Mouse (Mus musculus) neural tube, embryonic 13.5 days (tissue): ENCODE measurements around the gene Xrcc1. TPM values are rescaled to one million over a fixed set of nuclear protein-coding genes. Genes with fewer than 3 reads are reported as not detected.
"Not testable (repeated sequence)": the region's sequence is repeated elsewhere in the genome, so short reads cannot be mapped to it uniquely, and the experiment has no call there.

Experiments
- ATAC-seq: fragments of 200-750 bp; cut with Nextera tagmentation; 2 replicates; pipeline ENCODE4 v1.8.0; 2017; ENCODE audit warnings: low read depth, mild to moderate bottlenecking, moderate TSS enrichment, moderate library complexity
- H3K27ac ChIP-seq: fragments of 300-500 bp; sonication (generic); replicated peaks from 2 replicates; pipeline ENCODE4 v1.5.1; 2015; ENCODE audit warnings: moderate library complexity, mild to moderate bottlenecking, inconsistent platforms
- H3K27me3 ChIP-seq: fragments of 300-500 bp; sonication (generic); 2 replicates; pipeline ENCODE4 v1.6.1; 2015; ENCODE audit warnings: mild to moderate bottlenecking, inconsistent platforms
- H3K36me3 ChIP-seq: fragments of 300-500 bp; sonication (generic); 2 replicates; pipeline ENCODE4 v1.6.1; 2015; ENCODE audit warnings: mild to moderate bottlenecking, inconsistent platforms
- H3K4me1 ChIP-seq: fragments of 300-500 bp; sonication (generic); replicated peaks from 2 replicates; pipeline ENCODE4 v1.6.1; 2015; ENCODE audit warnings: inconsistent platforms
- H3K4me2 ChIP-seq: fragments of 300-500 bp; sonication (generic); 2 replicates; pipeline ENCODE4 v1.6.1; 2015; ENCODE audit warnings: inconsistent platforms, mild to moderate bottlenecking, moderate library complexity
- H3K4me3 ChIP-seq: fragments of 300-500 bp; sonication (generic); 2 replicates; pipeline ENCODE4 v1.5.1; 2015; ENCODE audit warnings: mild to moderate bottlenecking, inconsistent platforms
- H3K9ac ChIP-seq: fragments of 300-500 bp; sonication (generic); 2 replicates; pipeline ENCODE4 v1.6.1; 2015; ENCODE audit warnings: moderate library complexity, mild to moderate bottlenecking, inconsistent platforms
- H3K9me3 ChIP-seq: fragments of 300-500 bp; sonication (generic); 2 replicates; pipeline ENCODE4 v1.6.1; 2016; ENCODE audit warnings: inconsistent platforms
- WGBS: fragments of 180-500 bp; shearing (Covaris S2); methylation state at CpG from one replicate; pipeline ENCODE4 v1.1.7; 2015; 5-methylcytosine and 5-hydroxymethylcytosine counted together
- polyA plus RNA-seq: library from polyadenylated mRNA; unstranded; fragments of >200 nt; fragmentation: Nextera tagmentation; extraction: Ambion mirVana; gene quantifications from 2 replicates; pipeline ENCODE4 v1.2.1, GENCODE M21; 2015

The Xrcc1 gene
- polyA plus RNA-seq, 1 experiment from 2014 or later = 66.3 TPM

- H3K9ac ChIP-seq = 0 out of 2 replicates have a peak within 1 kb of the TSS, but pooled peaks have one; percentile 17
- H3K36me3 ChIP-seq = peaks cover 63% of the 10 kb centered on the region
- H3K4me3 ChIP-seq = no peak within 1 kb of the TSS
- H3K9me3 ChIP-seq = no peaks in the 10 kb centered on the region
- peaks cover 40% of the 10 kb centered on the region for H3K4me1 ChIP-seq
- no peaks in the 10 kb centered on the region for H3K27me3 ChIP-seq
- 91% methylated on average over 7 of the region's 7 CpGs for WGBS
- no peak within 1 kb of the TSS for H3K27ac ChIP-seq
- H3K4me2 ChIP-seq = no peak within 1 kb of the TSS
- ATAC-seq = no peak
These were observed 33.7 kb upstream of the Xrcc1 start, which contains the start of gene AC161166.1 for GRCm38 (mm10) chr7:24512355-24512754. Gene AC161166.1, minus strand, starts transcription at chr7:24512455.

GRCm38 (mm10) chr7:24516319-24516718, 29.8 kb upstream of the Xrcc1 start:
- H3K27me3 ChIP-seq, ATAC-seq, H3K9ac ChIP-seq, H3K9me3 ChIP-seq, H3K4me3 ChIP-seq, H3K4me2 ChIP-seq, H3K27ac ChIP-seq: not testable (repeated sequence)
- H3K36me3 ChIP-seq = peaks cover 67% of the 10 kb centered on the region
- H3K4me1 ChIP-seq = peaks cover 13% of the 10 kb centered on the region
- WGBS = 61% methylated on average over 8 of the region's 8 CpGs

GRCm38 (mm10) chr7:24517077-24517476, 29.0 kb upstream of the Xrcc1 start:
- H3K9ac ChIP-seq = no peak overlapping the region
- no peaks in the 10 kb centered on the region for H3K9me3 ChIP-seq
- peaks cover 59% of the 10 kb centered on the region for H3K36me3 ChIP-seq
- peak overlapping the region; percentile 33 for H3K27ac ChIP-seq
- 23% methylated on average over 5 of the region's 5 CpGs for WGBS
- H3K4me2 ChIP-seq = no peak overlapping the region
- ATAC-seq = 0 out of 2 replicates have a peak, but pooled peaks have one; percentile 13
- no peaks in the 10 kb centered on the region for H3K27me3 ChIP-seq
- H3K4me3 ChIP-seq = no peak overlapping the region
- H3K4me1 ChIP-seq = peaks cover 8% of the 10 kb centered on the region

GRCm38 (mm10) chr7:24517654-24518053, 28.4 kb upstream of the Xrcc1 start:
- peaks cover 8% of the 10 kb centered on the region for H3K4me1 ChIP-seq
- no peaks in the 10 kb centered on the region for H3K27me3 ChIP-seq
- no peak overlapping the region for H3K4me2 ChIP-seq
- 0 out of 2 replicates have a peak overlapping the region, but pooled peaks have one; percentile 34 for H3K27ac ChIP-seq
- no peaks in the 10 kb centered on the region for H3K9me3 ChIP-seq
- no peak overlapping the region; the same call in 1 of the 2 replicates for H3K9ac ChIP-seq
- H3K36me3 ChIP-seq = peaks cover 54% of the 10 kb centered on the region
- 35% methylated on average over 5 of the region's 6 CpGs for WGBS
- no peak for ATAC-seq
- no peak overlapping the region for H3K4me3 ChIP-seq

GRCm38 (mm10) chr7:24519130-24519529, 27.0 kb upstream of the Xrcc1 start:
- peaks cover 8% of the 10 kb centered on the region for H3K4me1 ChIP-seq
- no peaks in the 10 kb centered on the region for H3K27me3 ChIP-seq
- H3K4me3 ChIP-seq = no peak overlapping the region
- H3K36me3 ChIP-seq = peaks cover 41% of the 10 kb centered on the region
- H3K4me2 ChIP-seq = no peak overlapping the region
- 49% methylated on average over 3 of the region's 3 CpGs for WGBS
- H3K9ac ChIP-seq = no peak overlapping the region
- H3K27ac ChIP-seq = no peak overlapping the region
- H3K9me3 ChIP-seq = no peaks in the 10 kb centered on the region
- ATAC-seq = no peak

- not testable (repeated sequence) for H3K4me1 ChIP-seq, H3K4me3 ChIP-seq, H3K4me2 ChIP-seq, ATAC-seq, H3K9ac ChIP-seq, H3K9me3 ChIP-seq, H3K27ac ChIP-seq, H3K27me3 ChIP-seq
- H3K36me3 ChIP-seq = peaks cover 31% of the 10 kb centered on the region
- WGBS = 85% methylated on average over 10 of the region's 10 CpGs
These were observed 26.0 kb upstream of the Xrcc1 start for GRCm38 (mm10) chr7:24520054-24520453.

- Histone ChIP-seq H3K27me3 (no peaks in the 10 kb centered on the region), H3K4me1 (0 out of 2 replicates have a peak, but pooled peaks cover 1% of the 10 kb centered on the region), H3K9me3 (no peaks in the 10 kb centered on the region), H3K4me2 (no peak overlapping the region), H3K4me3 (no peak overlapping the region), H3K9ac (no peak overlapping the region), H3K27ac (no peak overlapping the region), H3K36me3 (peaks cover 11% of the 10 kb centered on the region)
- 64% methylated on average over 5 of the region's 5 CpGs for WGBS
- ATAC-seq = no peak
These were observed 23.3 kb upstream of the Xrcc1 start for GRCm38 (mm10) chr7:24522805-24523204.

- H3K4me2 ChIP-seq = no peak overlapping the region
- H3K9me3 ChIP-seq = no peaks in the 10 kb centered on the region
- H3K9ac ChIP-seq = no peak overlapping the region
- peaks cover 6% of the 10 kb centered on the region for H3K36me3 ChIP-seq
- no peaks in the 10 kb centered on the region for H3K27me3 ChIP-seq
- ATAC-seq = no peak
- H3K4me3 ChIP-seq = no peak overlapping the region
- 91% methylated on average over 6 of the region's 6 CpGs for WGBS
- no peaks in the 10 kb centered on the region for H3K4me1 ChIP-seq
- H3K27ac ChIP-seq = no peak overlapping the region
These were observed 22.4 kb upstream of the Xrcc1 start for GRCm38 (mm10) chr7:24523723-24524122.

- ATAC-seq = no peak
These were observed 21.1 kb upstream of the Xrcc1 start for GRCm38 (mm10) chr7:24524978-24525377.

GRCm38 (mm10) chr7:24525686-24526420, 20.2 kb upstream of the Xrcc1 start:
- peaks cover 2% of the 10 kb centered on the region; the same call in 1 of the 2 replicates for H3K36me3 ChIP-seq
- ATAC-seq = no peak
- H3K4me1 ChIP-seq = peaks cover 11% of the 10 kb centered on the region
- H3K9ac ChIP-seq = no peak overlapping the region
- no peaks in the 10 kb centered on the region for H3K27me3 ChIP-seq
- H3K27ac ChIP-seq = no peak overlapping the region; the same call in 1 of the 2 replicates
- WGBS = 84% methylated on average over 12 of the region's 12 CpGs
- no peak overlapping the region for H3K4me2 ChIP-seq
- no peak overlapping the region for H3K4me3 ChIP-seq
- H3K9me3 ChIP-seq = no peaks in the 10 kb centered on the region

More at GRCm38 (mm10) chr7:24524978-24525377, 21.1 kb upstream of the Xrcc1 start:
- Histone ChIP-seq H3K9ac (no peak overlapping the region), H3K4me2 (no peak overlapping the region), H3K36me3 (peaks cover 4% of the 10 kb centered on the region; the same call in 1 of the 2 replicates), H3K4me3 (no peak overlapping the region), H3K4me1 (peaks cover 11% of the 10 kb centered on the region), H3K27me3 (no peaks in the 10 kb centered on the region), H3K9me3 (no peaks in the 10 kb centered on the region), H3K27ac (no peak overlapping the region)
- WGBS = 86% methylated on average over 6 of the region's 6 CpGs

GRCm38 (mm10) chr7:24528861-24529260, 17.2 kb upstream of the Xrcc1 start:
- Histone ChIP-seq H3K9me3 (no peaks in the 10 kb centered on the region), H3K4me3 (no peak overlapping the region), H3K27me3 (peaks cover 8% of the 10 kb centered on the region), H3K4me2 (no peak overlapping the region), H3K9ac (no peak overlapping the region), H3K4me1 (peaks cover 35% of the 10 kb centered on the region), H3K27ac (no peak overlapping the region), H3K36me3 (peaks cover 14% of the 10 kb centered on the region)
- no peak for ATAC-seq
- WGBS = 94% methylated on average over 11 of the region's 11 CpGs

GRCm38 (mm10) chr7:24529580-24529979, 16.5 kb upstream of the Xrcc1 start:
- peaks cover 21% of the 10 kb centered on the region for H3K36me3 ChIP-seq
- H3K27ac ChIP-seq = peak overlapping the region; percentile 89
- 61% methylated on average over 11 of the region's 11 CpGs for WGBS
- H3K4me1 ChIP-seq = peaks cover 42% of the 10 kb centered on the region
- peak overlapping the region; percentile 88 for H3K4me2 ChIP-seq
- H3K4me3 ChIP-seq = peak overlapping the region; percentile 59
- peak; percentile 3; the same call in 1 of the 2 replicates for ATAC-seq
- no peaks in the 10 kb centered on the region for H3K9me3 ChIP-seq
- H3K9ac ChIP-seq = peak overlapping the region; percentile 81
- peaks cover 9% of the 10 kb centered on the region for H3K27me3 ChIP-seq
